Mouse (Mus musculus): ENCODE results near the gene Fam186b. TPM values are rescaled to one million over a fixed set of nuclear protein-coding genes. Genes with fewer than 3 reads are reported as not detected.
A peak's percentile ranks its signal among the peaks of the same experiment; 100 is the strongest.
"Not testable (repeated sequence)": the region's sequence is repeated elsewhere in the genome, so short reads cannot be mapped to it uniquely, and the experiment has no call there.

Gene Fam186b
- total RNA-seq, 4 experiments from 2014 or later, result 0.58 to 2.1 (median 1.1) TPM

DNA sequence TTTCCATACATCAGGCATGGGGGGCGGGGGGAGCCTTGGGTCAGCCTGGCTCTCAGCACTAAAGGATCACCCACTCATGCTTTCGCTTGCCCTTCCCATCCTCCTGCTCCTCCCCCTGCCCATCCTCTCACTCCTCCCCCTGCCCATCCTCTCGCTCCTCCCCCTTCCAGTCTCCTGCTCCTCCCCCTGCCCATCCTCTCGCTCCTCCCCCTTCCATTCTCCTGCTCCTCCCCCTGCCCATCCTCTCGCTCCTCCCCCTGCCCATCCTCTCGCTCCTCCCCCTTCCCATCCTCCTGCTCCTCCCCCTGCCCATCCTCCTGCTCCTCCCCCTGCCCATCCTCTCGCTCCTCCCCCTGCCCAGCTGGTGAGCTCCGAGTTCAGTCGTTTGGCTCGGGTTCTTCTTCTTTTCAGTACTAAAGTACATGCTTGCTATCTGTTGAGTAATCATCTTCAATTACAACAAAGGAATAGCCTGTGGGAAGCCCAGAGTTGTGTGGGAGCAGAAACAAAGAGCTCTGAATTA is 35.9 kb downstream of the Fam186b start:
- DNase-seq (ENCODE audit: low spot score in 2 of 2), result peak in 1 of 2 experiments; percentile 63

DNA sequence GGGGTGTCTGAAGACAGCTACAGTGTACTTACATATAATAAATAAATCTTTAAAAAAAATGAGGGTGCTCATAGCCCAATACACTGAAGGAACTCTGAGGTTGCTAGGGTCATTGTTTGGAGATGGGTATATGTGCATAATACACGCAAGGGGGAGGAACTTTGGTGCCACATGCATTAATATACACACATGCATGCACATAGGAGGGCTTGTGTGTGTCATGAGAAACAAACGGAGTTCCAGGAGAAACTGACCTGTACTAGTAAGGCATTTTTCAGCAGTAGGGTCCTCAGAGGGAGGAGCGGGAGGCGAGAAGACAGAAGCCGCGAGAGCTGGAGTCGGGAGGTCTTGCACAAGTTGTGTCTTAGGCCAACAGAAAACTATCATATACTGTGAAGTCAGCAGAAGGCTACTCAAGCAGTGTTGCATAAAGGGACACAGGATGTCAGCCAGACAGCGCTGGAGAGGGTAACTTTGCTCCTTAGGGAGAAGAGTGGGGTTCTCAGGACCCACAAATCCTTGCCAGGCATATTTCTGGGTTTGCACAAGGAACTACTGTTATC is 36.4 kb downstream of the Fam186b start:
- no peak for DNase-seq (ENCODE audit: low spot score in 2 of 2)

DNA sequence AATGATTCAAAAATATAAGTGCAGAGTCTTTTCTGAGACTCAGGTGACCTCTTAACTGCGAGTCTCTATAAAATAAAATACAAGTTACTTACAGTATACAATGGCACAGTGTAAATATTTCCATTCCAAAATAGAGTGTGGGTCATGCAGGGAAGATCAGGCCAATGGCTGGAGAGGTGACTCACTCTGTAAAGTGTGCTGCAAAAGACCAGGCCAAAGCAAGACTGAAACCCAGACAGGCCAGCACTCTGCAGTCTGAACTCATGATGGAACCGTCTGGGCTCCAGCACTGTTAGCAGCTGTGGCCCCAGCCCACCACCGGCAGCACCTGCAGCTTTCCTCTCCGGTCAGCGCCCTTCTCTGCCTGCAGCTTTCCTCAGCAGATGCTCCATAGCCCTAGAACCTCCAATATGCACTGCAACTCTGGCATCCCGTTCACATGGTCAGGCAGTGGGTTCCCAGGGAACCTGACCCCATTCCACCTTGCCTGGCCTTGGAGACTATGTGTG is 40.4 kb downstream of the Fam186b start:
- no peak for DNase-seq (ENCODE audit: low spot score in 2 of 2)

DNA sequence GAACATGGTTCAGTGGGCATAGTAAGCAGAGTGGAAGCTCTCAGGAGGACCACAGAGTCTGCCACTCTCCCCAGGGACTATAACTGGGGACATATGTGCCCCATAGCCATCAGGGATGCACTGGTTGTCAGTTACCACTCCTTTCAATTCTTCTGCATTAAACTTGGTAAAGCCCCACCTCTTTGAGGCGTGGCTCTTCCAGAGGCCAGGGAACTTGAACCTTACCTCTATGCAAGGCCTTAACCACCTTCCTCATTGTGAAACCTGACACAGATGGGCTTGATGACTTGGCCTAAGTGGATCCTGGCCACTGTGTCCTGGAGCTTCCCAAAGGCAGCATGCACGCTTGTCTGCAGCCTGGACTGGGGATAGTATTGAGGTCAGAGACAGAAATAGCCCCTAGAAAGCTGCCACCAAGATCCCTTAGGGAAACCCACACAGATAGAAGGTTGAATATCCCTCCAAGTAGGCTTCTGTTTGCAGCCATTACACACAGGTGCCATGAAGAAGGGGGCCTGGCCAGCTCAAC is 41.1 kb downstream of the Fam186b start:
- no peak for DNase-seq (ENCODE audit: low spot score in 2 of 2)

DNA sequence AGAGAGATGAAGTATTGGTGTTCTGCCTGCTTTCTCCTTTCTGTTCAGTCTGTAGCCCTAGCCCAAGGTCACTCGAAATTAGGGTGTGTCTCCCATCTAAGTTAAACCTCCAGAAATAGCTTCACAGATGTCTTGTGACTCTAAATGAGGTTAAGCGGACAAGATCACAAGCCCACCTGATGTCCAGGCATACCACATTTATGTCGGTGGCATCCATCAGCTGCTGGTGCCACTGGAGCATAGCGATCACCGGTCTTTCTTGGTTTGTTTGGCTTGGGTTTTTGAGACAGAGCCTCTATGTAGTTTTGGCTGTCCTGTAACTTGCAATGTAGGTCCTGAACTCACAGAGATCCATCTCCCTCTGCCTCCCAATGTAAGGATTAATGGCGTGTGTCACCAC is 41.9 kb downstream of the Fam186b start:
- no peak for DNase-seq (ENCODE audit: low spot score in 2 of 2)

DNA sequence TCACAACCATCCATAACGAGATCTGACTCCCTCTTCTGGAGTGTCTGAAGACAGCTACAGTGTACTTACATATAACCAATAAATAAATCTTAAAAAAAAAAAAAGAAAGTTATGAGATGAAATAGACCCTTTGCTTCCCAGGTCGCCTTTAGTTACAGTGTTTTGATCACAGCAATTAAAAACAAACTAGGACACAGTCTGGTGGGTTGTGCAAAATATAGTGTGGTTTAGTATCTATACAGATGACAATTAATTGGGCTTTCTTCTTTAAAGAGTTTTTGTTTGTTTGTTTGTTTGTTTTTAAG is 42.6 kb downstream of the Fam186b start:
- not testable (repeated sequence) for DNase-seq (ENCODE audit: low spot score in 2 of 2)

DNA sequence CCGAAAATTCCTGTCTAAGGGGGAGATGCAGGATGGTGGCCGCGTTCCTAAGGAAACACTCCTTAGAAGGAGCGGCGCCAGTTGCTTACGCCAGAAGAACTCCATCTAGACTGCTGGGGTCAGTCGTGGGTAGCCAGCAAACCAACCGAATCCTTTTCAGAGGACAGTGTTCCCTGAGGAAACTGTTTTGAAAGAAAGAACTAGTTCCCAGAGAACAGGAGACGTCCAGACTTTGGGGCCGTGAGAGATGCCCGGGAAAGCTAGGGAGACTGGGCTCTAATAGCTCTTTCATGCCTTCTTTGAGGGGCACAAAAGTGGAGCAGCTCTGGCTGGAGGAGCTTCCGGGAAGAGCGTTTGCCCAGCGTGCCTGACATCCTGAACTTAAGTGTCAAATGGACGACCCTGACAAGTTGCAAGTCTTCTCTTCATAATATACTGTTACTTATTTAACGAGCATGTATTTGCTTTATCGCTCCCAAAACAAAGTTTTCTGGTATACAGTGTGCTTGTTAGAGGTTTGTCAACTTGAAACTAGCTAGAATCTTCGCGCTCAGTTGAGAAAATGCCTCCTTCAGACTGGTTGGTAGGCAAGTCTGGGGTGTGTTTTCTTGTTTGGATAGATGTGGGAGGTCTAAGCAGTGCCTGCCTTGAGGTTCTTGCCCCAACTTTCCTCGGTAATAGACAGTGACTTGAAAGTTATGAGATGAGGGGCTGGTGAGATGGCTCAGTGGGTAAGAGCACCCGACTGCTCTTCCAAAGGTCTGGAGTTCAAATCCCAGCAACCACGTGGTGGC is 43.1 kb downstream of the Fam186b start:
- DNase-seq (ENCODE audit: low spot score in 2 of 2), result no peak

DNA sequence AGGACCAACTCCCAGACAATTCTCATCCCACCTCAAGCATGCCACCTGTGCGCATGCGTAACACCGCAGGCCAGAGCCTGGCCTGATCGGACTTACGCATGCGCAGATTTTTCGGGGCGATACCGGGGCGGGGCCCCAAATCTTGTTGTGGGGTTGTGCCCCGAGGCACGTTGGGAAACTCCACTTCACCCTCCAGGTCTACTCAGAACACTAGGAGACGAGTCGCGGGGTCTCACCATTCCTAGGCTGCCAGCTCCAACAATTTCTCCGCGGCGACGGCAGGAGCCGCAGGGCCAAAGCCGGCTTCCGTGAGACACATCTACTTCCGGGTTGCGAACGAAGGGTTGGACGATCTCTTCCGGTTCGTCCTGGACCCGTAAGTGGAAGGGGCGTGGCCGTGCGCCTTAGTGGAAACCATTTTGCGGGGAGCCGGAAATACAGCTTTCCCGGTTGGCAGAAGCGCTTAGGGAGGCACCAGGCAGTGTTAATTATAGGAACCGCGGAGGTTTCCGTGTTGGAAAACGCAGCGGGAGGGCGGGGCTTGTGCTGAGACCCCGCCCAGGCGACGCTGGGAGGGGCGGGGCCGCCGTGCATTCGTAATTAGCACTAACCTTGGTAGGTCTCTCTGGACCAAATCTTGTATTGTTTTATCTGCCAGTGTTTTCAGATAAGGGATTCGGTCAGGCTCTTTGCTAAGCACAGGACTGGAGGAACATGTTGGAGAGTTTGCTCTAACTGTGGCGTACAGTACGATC is 43.9 kb downstream of the Fam186b start, which contains the start of gene Mcrs1:
Gene Mcrs1, minus strand, starts transcription at position 336 of the 755 bp plus-strand sequence.
- peak; percentile 95 to 98 for DNase-seq (ENCODE audit: low spot score in 2 of 2)

DNA sequence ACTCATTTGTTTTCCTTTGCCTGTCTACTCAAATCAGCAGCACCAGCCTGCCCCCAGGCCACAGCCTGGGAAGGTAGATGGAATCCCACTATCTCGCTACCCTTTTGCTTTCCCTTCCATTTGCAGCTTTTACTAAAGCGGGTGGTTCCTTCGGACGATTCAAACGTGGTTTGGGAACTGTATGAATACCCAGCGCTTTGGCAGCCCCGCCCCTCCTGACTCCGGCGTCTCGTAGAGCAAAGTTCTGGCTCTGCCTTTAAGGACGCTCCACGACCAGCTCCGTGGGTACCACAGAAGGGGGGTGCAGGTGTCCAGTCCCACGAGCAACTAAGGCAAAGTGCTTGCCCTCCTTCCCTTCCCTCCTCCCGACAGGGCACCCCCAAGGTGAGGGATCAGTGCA is 44.6 kb downstream of the Fam186b start:
- DNase-seq (ENCODE audit: low spot score in 2 of 2), result not testable (repeated sequence)

DNA sequence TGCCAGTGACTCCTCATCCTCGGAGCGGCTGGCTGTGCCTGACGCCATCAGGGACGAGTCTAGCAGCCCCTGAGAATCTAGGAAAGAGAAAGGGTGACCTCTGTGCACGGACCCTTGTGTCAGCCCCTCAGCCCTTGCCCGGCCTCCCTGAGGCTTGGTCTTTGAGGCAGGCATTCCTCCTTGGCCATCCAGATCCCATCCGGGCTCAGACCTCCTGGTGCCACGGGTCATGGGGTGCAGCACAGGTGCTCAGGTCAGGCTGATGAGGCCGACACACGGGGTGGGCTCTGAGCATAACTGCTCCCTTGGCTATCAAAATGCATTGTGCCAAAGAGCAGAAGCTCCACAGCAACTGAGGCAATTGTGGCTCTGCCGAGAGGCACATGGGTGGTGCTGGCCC is 45.8 kb downstream of the Fam186b start:
- no peak for DNase-seq (ENCODE audit: low spot score in 2 of 2)

DNA sequence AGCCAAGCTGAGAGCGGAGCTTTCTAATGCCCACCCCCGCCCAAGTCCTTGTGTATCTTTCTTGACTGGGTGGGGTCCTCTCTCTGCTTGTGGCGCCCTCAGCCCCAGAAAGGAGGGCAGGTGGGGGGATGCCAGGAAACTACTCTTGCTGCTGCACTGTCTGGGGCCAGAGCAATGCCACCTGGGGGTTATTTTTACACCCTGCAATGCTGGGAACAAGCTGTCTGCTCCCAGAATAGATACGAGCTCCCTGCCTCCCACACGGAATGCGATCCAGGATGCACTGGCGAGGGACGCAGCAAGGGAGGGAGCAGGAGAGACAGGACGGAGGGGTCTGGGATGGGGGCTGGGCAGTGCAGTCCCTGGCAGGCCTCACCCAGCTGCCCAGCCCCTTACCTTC is 46.7 kb downstream of the Fam186b start:
- peak in 1 of 2 experiments; percentile 91 for DNase-seq (ENCODE audit: low spot score in 2 of 2)

DNA sequence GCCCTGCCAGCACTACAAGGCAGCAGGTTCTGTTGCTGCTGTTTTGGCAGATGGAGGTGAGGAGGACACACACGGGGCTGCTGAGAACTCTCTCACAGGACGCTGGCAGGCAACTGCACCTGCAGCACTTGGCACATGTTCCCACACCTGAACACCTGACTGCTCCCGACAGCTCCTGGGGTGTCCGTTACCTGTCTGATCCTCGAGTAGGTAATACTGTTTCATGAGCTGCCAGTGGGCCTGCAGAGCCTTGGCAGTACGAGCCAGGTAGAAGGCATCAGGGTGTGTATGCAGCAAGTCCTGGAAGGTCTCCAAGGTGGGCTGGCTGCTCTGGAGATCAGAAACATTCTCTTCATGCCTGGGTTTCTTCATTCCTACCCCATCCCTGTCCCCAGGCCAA is 49.0 kb downstream of the Fam186b start:
- not testable (repeated sequence) for DNase-seq (ENCODE audit: low spot score in 2 of 2)

DNA sequence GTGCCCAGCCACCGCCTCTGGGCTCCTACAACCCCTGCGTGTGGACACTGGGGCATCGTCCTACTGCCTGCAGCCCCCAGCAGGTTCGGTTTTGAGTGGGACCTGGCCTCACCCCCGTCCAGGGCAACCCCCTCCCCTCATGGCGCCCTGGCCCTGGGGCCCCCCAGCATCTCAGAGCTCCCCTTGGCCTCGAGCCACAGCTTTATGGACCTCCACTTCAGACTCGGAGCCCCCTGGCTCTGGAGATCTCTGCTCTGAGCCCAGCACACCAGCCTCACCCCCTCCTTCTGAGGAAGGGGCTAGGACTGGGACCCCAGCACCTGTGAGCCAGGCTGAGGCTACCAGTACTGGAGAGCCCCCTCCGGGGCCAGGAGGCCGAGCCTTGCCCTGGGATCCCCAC is 53.6 kb downstream of the Fam186b start:
- no peak for DNase-seq (ENCODE audit: low spot score in 2 of 2)

DNA sequence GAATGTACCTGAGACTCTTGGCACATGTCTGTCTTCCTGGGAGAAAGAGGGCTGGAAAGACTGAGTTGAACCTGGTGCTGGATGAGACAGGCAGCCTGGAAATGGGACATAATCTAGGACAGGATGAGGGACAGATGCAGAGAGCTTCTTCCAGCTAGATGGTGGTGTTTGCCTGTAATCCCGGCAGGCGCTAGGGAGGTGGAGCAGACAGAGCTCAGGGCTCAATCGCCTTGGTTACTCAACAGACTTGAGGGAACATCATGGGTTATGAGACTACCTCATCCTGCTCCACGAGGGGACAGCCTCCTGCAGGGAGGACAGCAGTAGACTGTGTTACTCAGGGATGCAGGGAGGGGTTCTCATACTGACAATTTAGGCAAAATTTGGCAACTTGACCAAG is 54.4 kb downstream of the Fam186b start:
- no peak for DNase-seq (ENCODE audit: low spot score in 2 of 2)

DNA sequence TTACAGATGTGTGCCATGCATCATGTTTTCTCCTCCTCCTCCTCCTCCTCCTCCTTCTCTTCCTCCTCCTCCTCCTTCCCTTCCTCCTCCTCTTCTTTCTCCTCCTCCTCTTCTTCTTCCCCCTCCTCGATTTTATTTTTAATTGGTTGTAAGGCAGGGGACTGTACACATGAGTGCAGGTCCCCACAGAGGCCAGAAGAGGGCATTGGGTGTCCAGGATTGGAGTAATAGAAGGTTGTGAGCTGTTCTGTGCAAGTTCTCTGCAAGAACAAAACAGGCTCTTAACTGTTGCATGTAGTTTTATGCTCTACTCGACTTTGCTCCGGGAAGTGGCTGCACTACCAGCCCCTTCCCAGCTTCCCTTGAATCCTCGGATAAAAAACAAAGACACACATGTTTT is 55.6 kb downstream of the Fam186b start:
- DNase-seq (ENCODE audit: low spot score in 2 of 2), result no peak

DNA sequence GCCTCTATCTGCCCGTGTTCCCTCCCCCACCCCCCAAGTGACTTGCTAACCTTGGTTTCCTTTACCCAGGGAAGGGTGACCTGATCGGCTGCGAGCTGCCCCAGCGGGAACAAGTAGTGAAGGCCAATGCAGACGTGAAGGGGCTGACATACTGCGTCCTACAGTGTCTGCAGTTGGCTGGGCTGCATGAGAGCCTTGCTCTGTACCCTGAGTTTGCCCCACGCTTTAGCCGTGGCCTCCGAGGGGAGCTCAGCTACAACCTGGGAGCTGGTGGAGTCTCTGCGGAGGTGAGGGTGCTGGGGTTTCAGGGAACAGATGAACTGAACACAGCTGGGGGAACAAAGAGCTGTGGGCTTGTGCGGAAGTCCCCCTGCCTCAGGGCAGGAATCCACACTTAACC is 57.7 kb downstream of the Fam186b start:
- DNase-seq (ENCODE audit: low spot score in 2 of 2), result no peak

DNA sequence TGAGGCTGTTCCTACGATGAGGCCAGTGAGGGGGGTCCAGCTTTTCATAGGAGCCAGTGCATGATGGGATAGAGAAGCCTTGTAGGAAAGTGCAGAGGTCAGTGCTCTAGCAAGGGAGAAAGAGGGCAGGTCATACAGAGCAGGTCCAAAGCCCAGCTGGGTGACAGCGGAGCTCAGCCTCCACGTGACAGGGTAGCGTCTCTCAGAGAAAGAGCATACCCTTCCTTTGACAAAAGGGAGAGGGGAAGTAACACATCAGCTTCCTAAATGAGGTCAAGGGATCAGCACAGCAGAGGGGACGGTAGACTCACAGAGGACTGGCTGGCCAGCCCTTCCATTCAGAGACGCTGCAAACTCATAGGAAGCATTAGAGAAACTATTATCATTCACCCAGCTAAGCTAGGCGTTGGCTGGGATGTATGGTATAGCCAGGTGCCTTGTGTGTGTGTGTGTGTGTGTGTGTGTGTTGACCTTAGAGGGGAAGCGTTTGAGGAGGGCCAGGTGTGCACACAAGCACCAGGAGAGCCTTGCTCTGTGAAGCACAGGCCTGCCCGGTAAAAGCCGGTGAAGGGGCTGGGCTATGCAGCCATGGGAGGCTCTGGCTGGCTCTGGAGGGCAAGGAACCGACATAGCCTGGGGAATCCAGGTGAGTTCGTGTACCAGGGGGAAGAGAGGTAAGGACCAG is 61.2 kb downstream of the Fam186b start:
- no peak for DNase-seq (ENCODE audit: low spot score in 2 of 2)

DNA sequence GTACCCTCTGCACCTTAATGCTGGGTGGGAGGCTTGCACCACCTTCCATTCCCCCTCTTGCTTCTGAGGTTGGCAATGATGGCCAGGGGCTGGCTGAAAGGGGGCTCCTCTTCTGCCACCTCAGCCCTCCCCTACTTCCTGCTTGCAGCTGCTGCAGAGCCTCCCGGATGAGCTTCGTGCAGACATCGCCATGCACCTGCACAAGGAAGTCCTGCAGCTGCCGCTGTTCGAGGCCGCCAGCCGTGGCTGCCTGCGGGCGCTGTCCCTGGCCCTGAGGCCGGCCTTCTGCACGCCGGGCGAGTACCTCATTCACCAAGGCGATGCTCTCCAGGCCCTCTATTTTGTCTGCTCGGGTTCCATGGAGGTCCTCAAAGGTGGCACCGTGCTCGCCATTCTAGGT is 62.0 kb downstream of the Fam186b start:
- DNase-seq (ENCODE audit: low spot score in 2 of 2), result no peak

DNA sequence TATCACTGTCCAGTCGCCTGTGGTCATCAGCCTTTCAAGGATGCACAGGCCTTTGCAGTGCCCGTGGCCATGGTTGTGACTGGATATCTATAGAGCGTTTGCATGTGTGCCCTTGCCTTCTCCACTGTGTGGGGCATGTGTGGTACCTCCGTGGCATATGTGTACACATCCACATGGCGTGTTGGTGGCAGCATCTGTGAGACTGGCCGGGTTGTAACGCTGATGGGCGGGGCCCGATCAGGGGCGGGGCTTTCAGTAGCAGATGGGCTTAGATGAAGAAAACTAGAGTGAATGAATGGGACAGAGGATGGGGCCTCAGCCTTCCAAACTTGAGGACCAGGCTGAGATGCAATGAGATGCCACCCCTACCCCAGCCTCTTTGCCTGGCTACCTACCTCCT is 63.7 kb downstream of the Fam186b start:
- no peak for DNase-seq (ENCODE audit: low spot score in 2 of 2)

DNA sequence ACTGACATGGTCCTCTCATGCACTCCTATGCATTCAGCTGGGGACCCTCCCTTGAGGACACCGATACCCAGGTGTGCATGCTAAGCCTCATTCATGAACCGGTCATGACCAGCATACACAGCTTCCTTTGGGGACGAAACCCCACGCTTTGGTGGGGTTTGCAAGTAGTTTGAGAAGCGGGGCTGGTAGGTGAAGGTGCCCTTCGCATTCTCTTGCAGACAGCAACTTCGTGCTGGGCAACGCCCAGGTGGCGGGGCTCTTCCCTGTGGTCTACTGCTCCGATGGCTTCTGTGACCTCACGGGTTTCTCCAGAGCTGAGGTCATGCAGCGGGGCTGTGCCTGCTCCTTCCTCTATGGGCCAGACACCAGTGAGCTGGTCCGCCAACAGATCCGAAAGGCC is 69.6 kb downstream of the Fam186b start:
- no peak for DNase-seq (ENCODE audit: low spot score in 2 of 2)

DNA sequence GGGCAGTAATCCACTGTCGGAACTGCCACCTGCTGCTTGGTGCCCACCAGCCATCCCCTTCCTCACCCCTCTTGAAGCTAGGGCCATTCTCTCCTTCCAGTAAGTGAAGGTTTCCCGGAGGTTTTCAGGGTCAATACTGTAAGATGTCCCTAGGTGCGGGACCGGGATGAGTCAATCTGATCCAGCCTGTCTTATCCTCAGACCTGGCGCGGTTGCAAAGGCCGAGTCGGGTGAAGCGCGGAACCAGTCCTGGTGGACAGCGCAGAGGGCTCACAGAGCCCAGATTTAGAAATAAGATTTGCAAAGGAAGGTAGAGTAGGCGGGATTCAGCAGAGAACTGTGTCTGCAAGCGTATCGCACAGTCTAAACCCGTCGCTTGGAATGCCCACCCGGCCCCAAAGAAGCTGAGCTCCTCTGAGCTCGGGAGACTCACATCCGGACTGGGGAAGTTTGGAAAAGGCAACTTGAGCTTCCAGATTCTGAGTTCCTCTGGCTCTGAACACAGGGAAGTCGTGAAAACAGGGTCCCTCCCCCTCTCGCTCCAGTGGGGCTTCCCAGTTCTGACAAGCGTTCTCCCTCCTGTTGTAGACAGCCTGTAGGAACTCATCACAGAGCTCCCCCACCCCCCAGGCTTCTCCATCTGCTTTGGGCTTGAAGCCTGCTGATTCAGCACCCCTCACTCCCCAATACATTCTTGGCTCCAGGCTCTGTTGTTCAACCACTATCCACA is 70.4 kb downstream of the Fam186b start:
- DNase-seq (ENCODE audit: low spot score in 2 of 2), result peak in 1 of 2 experiments; percentile 79
